Mouse (Mus musculus) layer of hippocampus, adult 8-10 months (tissue): ENCODE results near the gene Gng4. TPM values are rescaled to one million over a fixed set of nuclear protein-coding genes. Genes with fewer than 3 reads are reported as not detected.

Experiments
- DNase-seq, 2 experiments: peaks; one replicate each; pipeline ENCODE4 v3.0.0; 2022; ENCODE audit warnings: low spot score in 2 of 2
- total RNA-seq, 4 experiments: library from RNA; stranded (reverse); gene quantifications; 2 replicates each; pipeline ENCODE4 v1.2.4; 2022

Gng4 gene
- total RNA-seq, 4 experiments from 2014 or later = 18.1 to 33.2 (median 25.4) TPM

- no peak for DNase-seq
Observed at GRCm38 (mm10) chr13:13818696-13819095, 34.8 kb downstream of the Gng4 start.

- no peak for DNase-seq
Observed at GRCm38 (mm10) chr13:13820234-13821123, 36.6 kb downstream of the Gng4 start.

- no peak for DNase-seq
Observed at GRCm38 (mm10) chr13:13824946-13825345, 41.1 kb downstream of the Gng4 start.

- no peak for DNase-seq
Observed at GRCm38 (mm10) chr13:13826533-13826932, 42.7 kb downstream of the Gng4 start.

GRCm38 (mm10) chr13:13828125-13828524 is 44.3 kb downstream of the Gng4 start:
- DNase-seq = no peak

- DNase-seq = no peak
Observed at GRCm38 (mm10) chr13:13830469-13831074, 46.7 kb downstream of the Gng4 start.

GRCm38 (mm10) chr13:13835180-13835579 is 51.3 kb downstream of the Gng4 start:
- DNase-seq = no peak

GRCm38 (mm10) chr13:13845021-13845420 is 61.2 kb downstream of the Gng4 start:
- DNase-seq = no peak

- no peak for DNase-seq
Observed at GRCm38 (mm10) chr13:13847075-13847599, 63.3 kb downstream of the Gng4 start.

- no peak for DNase-seq
Observed at GRCm38 (mm10) chr13:13857190-13857589, 73.3 kb downstream of the Gng4 start.

- DNase-seq = no peak
Observed at GRCm38 (mm10) chr13:13862346-13862745, 78.5 kb downstream of the Gng4 start.

GRCm38 (mm10) chr13:13862941-13863340 is 79.1 kb downstream of the Gng4 start:
- no peak for DNase-seq

GRCm38 (mm10) chr13:13866339-13866738 is 82.5 kb downstream of the Gng4 start:
- no peak for DNase-seq

- DNase-seq = no peak
Observed at GRCm38 (mm10) chr13:13867078-13867759, 83.4 kb downstream of the Gng4 start.

- peak in 1 of 2 experiments; percentile 13 for DNase-seq
Observed at GRCm38 (mm10) chr13:13867922-13868321, 84.1 kb downstream of the Gng4 start.

Other genes starting within 250 kb of the Gng4 start
- gene Lyst, start 193.7 kb upstream of the Gng4 start, total RNA-seq = 100 to 1,000 TPM in 1 of 4 experiments, 10 to 100 TPM in 3; 81.9 to 115 (median 89.3) TPM
- 10 to 100 TPM; 16.1 to 21.5 (median 17.7) TPM for gene B3galnt2, start 170.4 kb downstream of the Gng4 start, total RNA-seq